Mouse (Mus musculus) MEL (cell line): ENCODE results near the gene Sft2d2. TPM values are rescaled to one million over a fixed set of nuclear protein-coding genes. Genes with fewer than 3 reads are reported as not detected.

Source experiments
- DNase-seq: peaks from one replicate; pipeline ENCODE4 v3.0.0; 2011; ENCODE audit warnings: low read depth, low spot score
- H3K27ac ChIP-seq: 2 replicates; pipeline ENCODE4 v1.5.1; 2012; ENCODE audit warnings: low read depth, mild to moderate bottlenecking, control low read depth, low read length, moderate library complexity; ENCODE audit not compliant: control insufficient read depth
- H3K27me3 ChIP-seq, 2 experiments: fragments of 150-350 bp in 1 of 2; sonication (generic) in 1 of 2; 2 replicates each; pipeline ENCODE4 v1.6.1; 2012; ENCODE audit warnings: low read length in 2 of 2, mild to moderate bottlenecking in 2 of 2, improper control_type of control experiment in 1 of 2, moderate library complexity in 1 of 2; ENCODE audit not compliant: insufficient read depth in 2 of 2, control insufficient read depth in 1 of 2
- H3K36me3 ChIP-seq, 2 experiments: 2 replicates each; pipeline ENCODE4 v1.6.1; 2012 to 2014; ENCODE audit warnings: low read length in 2 of 2, improper control_type of control experiment in 1 of 2, inconsistent platforms in 1 of 2, mild to moderate bottlenecking in 1 of 2; ENCODE audit not compliant: insufficient read depth in 2 of 2, control insufficient read depth in 1 of 2
- H3K4me1 ChIP-seq, 2 experiments: fragments of 150-350 bp in 1 of 2; sonication (generic) in 1 of 2; 2 replicates each; pipeline ENCODE4 v1.6.1; 2012; ENCODE audit warnings: low read length in 2 of 2, improper control_type of control experiment in 1 of 2, mild to moderate bottlenecking in 1 of 2; ENCODE audit not compliant: insufficient read depth in 2 of 2, control insufficient read depth in 1 of 2
- H3K4me3 ChIP-seq, 2 experiments: fragments of 150-350 bp in 1 of 2; sonication (generic) in 1 of 2; 2 replicates each; pipeline ENCODE4 v1.5.1; 2012; ENCODE audit warnings: low read depth in 2 of 2, low read length in 2 of 2, mild to moderate bottlenecking in 2 of 2, moderate library complexity in 2 of 2, control low read depth in 1 of 2, improper control_type of control experiment in 1 of 2; ENCODE audit not compliant: control insufficient read depth in 1 of 2, insufficient read depth in 1 of 2
- H3K79me2 ChIP-seq: 2 replicates; pipeline ENCODE4 v1.6.1; 2012; ENCODE audit warnings: mild to moderate bottlenecking, low read length, moderate library complexity; ENCODE audit not compliant: control insufficient read depth, poor library complexity, insufficient read depth
- H3K9ac ChIP-seq: 2 replicates; pipeline ENCODE4 v1.6.1; 2012; ENCODE audit warnings: low read depth, mild to moderate bottlenecking, control low read depth, low read length, moderate library complexity; ENCODE audit not compliant: control insufficient read depth, poor library complexity, severe bottlenecking
- H3K9me3 ChIP-seq: fragments of 150-350 bp; sonication (generic); replicated peaks from 2 replicates; pipeline ENCODE4 v1.6.1; 2012; ENCODE audit warnings: mild to moderate bottlenecking, low read length, improper control_type of control experiment, moderate library complexity; ENCODE audit not compliant: insufficient read depth
- BHLHE40 ChIP-seq: IDR thresholded peaks from 2 replicates; pipeline ENCODE4 v1.6.1; 2012; ENCODE audit warnings: low read depth, mild to moderate bottlenecking, inconsistent platforms, low read length, improper control_type of control experiment, borderline replicate concordance
- CHD1 ChIP-seq: IDR thresholded peaks from 2 replicates; pipeline ENCODE4 v1.6.1; 2012; ENCODE audit warnings: low read depth, mild to moderate bottlenecking, inconsistent platforms, low read length, improper control_type of control experiment
- CHD2 ChIP-seq: IDR thresholded peaks from 2 replicates; pipeline ENCODE4 v1.6.1; 2011; ENCODE audit warnings: low read length, improper control_type of control experiment
- E2F4 ChIP-seq: IDR thresholded peaks from 2 replicates; pipeline ENCODE4 v1.6.1; 2011; ENCODE audit warnings: low read depth, low read length, improper control_type of control experiment, borderline replicate concordance
- ELF1 ChIP-seq: IDR thresholded peaks from 2 replicates; pipeline ENCODE4 v1.6.1; 2014; ENCODE audit warnings: low read depth, mild to moderate bottlenecking, inconsistent platforms, low read length, improper control_type of control experiment, moderate library complexity
- EP300 ChIP-seq, 2 experiments: IDR thresholded peaks; 2 replicates each; pipeline ENCODE4 v1.6.1; 2011; ENCODE audit warnings: improper control_type of control experiment in 2 of 2, low read length in 2 of 2, low read depth in 1 of 2, mild to moderate bottlenecking in 1 of 2
- JUND ChIP-seq: IDR thresholded peaks from 2 replicates; pipeline ENCODE4 v1.6.1; 2011; ENCODE audit warnings: low read depth, mild to moderate bottlenecking, improper control_type of control experiment, low read length
- KAT2A ChIP-seq: conservative IDR thresholded peaks from 2 replicates; pipeline ENCODE4 v1.6.1; 2012; ENCODE audit warnings: low read depth, low read length, improper control_type of control experiment, inconsistent platforms
- MAFK ChIP-seq: IDR thresholded peaks from 2 replicates; pipeline ENCODE4 v1.6.1; 2011; ENCODE audit warnings: low read depth, mild to moderate bottlenecking, low read length, improper control_type of control experiment, borderline replicate concordance
- MAX ChIP-seq: IDR thresholded peaks from 2 replicates; pipeline ENCODE4 v1.6.1; 2011; ENCODE audit warnings: low read length, improper control_type of control experiment
- MAZ ChIP-seq: IDR thresholded peaks from 2 replicates; pipeline ENCODE4 v1.6.1; 2012; ENCODE audit warnings: low read depth, mild to moderate bottlenecking, inconsistent platforms, low read length, improper control_type of control experiment
- MXI1 ChIP-seq: IDR thresholded peaks from 2 replicates; pipeline ENCODE4 v1.6.1; 2011; ENCODE audit warnings: mild to moderate bottlenecking, low read depth, low read length, improper control_type of control experiment
- MYB ChIP-seq: IDR thresholded peaks from 2 replicates; pipeline ENCODE4 v1.6.1; 2011; ENCODE audit warnings: mild to moderate bottlenecking, low read depth, low read length, improper control_type of control experiment
- MYC ChIP-seq: IDR thresholded peaks from 2 replicates; pipeline ENCODE4 v1.6.1; 2011; ENCODE audit warnings: low read depth, mild to moderate bottlenecking, low read length, improper control_type of control experiment, moderate library complexity
- POLR2A ChIP-seq, 2 experiments: IDR thresholded peaks; 2 replicates each; pipeline ENCODE4 v1.6.1; 2011 to 2012; ENCODE audit warnings: low read length in 2 of 2, mild to moderate bottlenecking in 2 of 2, control low read depth in 1 of 2, improper control_type of control experiment in 1 of 2, low read depth in 1 of 2, moderate library complexity in 1 of 2; ENCODE audit not compliant: control insufficient read depth in 1 of 2, insufficient read depth in 1 of 2, poor library complexity in 1 of 2
- POLR2AphosphoS5 ChIP-seq: IDR thresholded peaks from 2 replicates; pipeline ENCODE4 v1.6.1; 2012; ENCODE audit warnings: low read depth, borderline replicate concordance, mild to moderate bottlenecking, inconsistent platforms, low read length, moderate library complexity, mixed read lengths
- SIN3A ChIP-seq: IDR thresholded peaks from 2 replicates; pipeline ENCODE4 v1.6.1; 2012; ENCODE audit warnings: low read length, improper control_type of control experiment, inconsistent platforms
- TBP ChIP-seq: IDR thresholded peaks from 2 replicates; pipeline ENCODE4 v1.8.0; 2011; ENCODE audit warnings: low read depth, low read length, improper control_type of control experiment
- TCF12 ChIP-seq: IDR thresholded peaks from 2 replicates; pipeline ENCODE4 v1.6.1; 2014; ENCODE audit warnings: low read depth, mild to moderate bottlenecking, inconsistent platforms, low read length, improper control_type of control experiment, moderate library complexity
- USF1 ChIP-seq: IDR thresholded peaks from 2 replicates; pipeline ENCODE4 v1.6.1; 2014; ENCODE audit warnings: low read depth, mild to moderate bottlenecking, inconsistent platforms, low read length, improper control_type of control experiment, moderate library complexity
- USF2 ChIP-seq, 2 experiments: IDR thresholded peaks; 2 replicates each; pipeline ENCODE4 v1.6.1; 2011 to 2012; ENCODE audit warnings: improper control_type of control experiment in 2 of 2, low read length in 2 of 2, borderline replicate concordance in 1 of 2, inconsistent platforms in 1 of 2, low read depth in 1 of 2, mild to moderate bottlenecking in 1 of 2; ENCODE audit not compliant: insufficient read depth in 1 of 2
- ZC3H11A ChIP-seq: IDR thresholded peaks from 2 replicates; pipeline ENCODE4 v1.6.1; 2012; ENCODE audit warnings: low read depth, mild to moderate bottlenecking, inconsistent platforms, low read length, improper control_type of control experiment
- ZKSCAN1 ChIP-seq: IDR thresholded peaks from 2 replicates; pipeline ENCODE4 v1.6.1; 2012; ENCODE audit warnings: low read depth, mild to moderate bottlenecking, inconsistent platforms, low read length, improper control_type of control experiment, moderate library complexity
- ZMIZ1 ChIP-seq: IDR thresholded peaks from 2 replicates; pipeline ENCODE4 v1.6.1; 2012; ENCODE audit warnings: low read depth, mild to moderate bottlenecking, inconsistent platforms, low read length, improper control_type of control experiment, moderate library complexity
- ZNF384 ChIP-seq: IDR thresholded peaks from 2 replicates; pipeline ENCODE4 v1.6.1; 2012; ENCODE audit warnings: low read depth, mild to moderate bottlenecking, inconsistent platforms, low read length, improper control_type of control experiment
- polyA plus RNA-seq, 2 experiments: library from polyadenylated mRNA; stranded (reverse) in 1 of 2; unstranded in 1 of 2; fragments of >175 nt in 1 of 2; fragments of >200 nt in 1 of 2; gene quantifications; 2 replicates each; pipeline versions ENCODE4 v1.2.1 to v1.2.4; 2012; ENCODE audit warnings: low replicate concordance in 2 of 2, low read depth in 1 of 2; ENCODE audit not compliant: insufficient read length in 2 of 2, insufficient read depth in 1 of 2, missing spikeins in 1 of 2
- total RNA-seq: library from RNA; depleted of rRNA; stranded (reverse); fragments of 300-350 nt; gene quantifications from 2 replicates; pipeline ENCODE4 v1.2.3, GENCODE M21; 2012

Sft2d2 gene
- total and polyA plus RNA-seq, 3 experiments, result 4.0 to 8.9 TPM; not detected in 1

GRCm38 (mm10) chr1:165201445-165202012 is 7.3 kb upstream of the Sft2d2 start:
- no peaks in the 10 kb centered on the region; a peak in 2 of 4 replicates for H3K27me3 ChIP-seq
- no peak overlapping the region for H3K4me3 ChIP-seq
- H3K79me2 ChIP-seq, result no peaks in the 10 kb centered on the region
- peaks cover 3 to 9% of the 10 kb centered on the region in 2 experiments for H3K4me1 ChIP-seq
- H3K9ac ChIP-seq, result no peak overlapping the region
- H3K27ac ChIP-seq, result no peak overlapping the region
- TF ChIP-seq ELF1 (no peak), TCF12 (no peak), ZC3H11A (no peak), TBP (no peak), MYB (no peak), MYC (no peak), POLR2AphosphoS5 (no peak), SIN3A (no peak)
- TF ChIP-seq, all 39 proteins: peak for 0
- Histone ChIP-seq H3K36me3 (peaks cover 0 to 7% of the 10 kb centered on the region in 2 experiments; a peak in 2 of 4 replicates), H3K9me3 (no peaks in the 10 kb centered on the region)
- DNase-seq, result no peak

- DNase-seq, result no peak
- Histone ChIP-seq H3K4me3 (no peak overlapping the region), H3K9ac (no peak overlapping the region), H3K79me2 (no peaks in the 10 kb centered on the region), H3K27me3 (no peaks in the 10 kb centered on the region; a peak in 2 of 4 replicates), H3K4me1 (peaks cover 3 to 9% of the 10 kb centered on the region in 2 experiments), H3K27ac (no peak overlapping the region), H3K9me3 (no peaks in the 10 kb centered on the region), H3K36me3 (peaks cover 0 to 7% of the 10 kb centered on the region in 2 experiments; a peak in 2 of 4 replicates)
- TF ChIP-seq USF1, result no peak
- TF ChIP-seq MAFK, result no peak
- no peak for TF ChIP-seq TCF12
- no peak for TF ChIP-seq TBP
These were observed 6.5 kb upstream of the Sft2d2 start for GRCm38 (mm10) chr1:165200748-165201147.

GRCm38 (mm10) chr1:165199639-165200038 is 5.4 kb upstream of the Sft2d2 start:
- H3K4me3 ChIP-seq, result no peak overlapping the region
- H3K36me3 ChIP-seq, result peaks cover 0 to 14% of the 10 kb centered on the region in 2 experiments; a peak in 2 of 4 replicates
- H3K79me2 ChIP-seq, result no peaks in the 10 kb centered on the region
- H3K27me3 ChIP-seq, result no peaks in the 10 kb centered on the region; a peak in 2 of 4 replicates
- no peak overlapping the region for H3K9ac ChIP-seq
- no peak for TF ChIP-seq ELF1
- no peak for TF ChIP-seq ZNF384
- no peak for TF ChIP-seq USF2 (IDR thresholded peaks at IDR 0.05; ENCODE audit: borderline replicate concordance in 1 of 2, insufficient read depth in 1 of 2, low read depth in 1 of 2, low read length in 2 of 2)
- TF ChIP-seq ZKSCAN1, result no peak
- TF ChIP-seq MAZ, result no peak
- TF ChIP-seq KAT2A, result no peak
- TF ChIP-seq MXI1, result no peak
- no peak for TF ChIP-seq MYC
- no peak for TF ChIP-seq CHD2
- no peak for TF ChIP-seq MYB
- TF ChIP-seq JUND, result no peak
- no peak for TF ChIP-seq ZMIZ1
- TF ChIP-seq BHLHE40, result no peak
- TF ChIP-seq MAX, result no peak
- no peak for TF ChIP-seq EP300 (IDR thresholded peaks at IDR 0.05; ENCODE audit: low read depth in 1 of 2, low read length in 2 of 2)
- TF ChIP-seq E2F4, result no peak
- no peak for TF ChIP-seq POLR2A (IDR thresholded peaks at IDR 0.05; ENCODE audit: control insufficient read depth in 1 of 2, insufficient read depth in 1 of 2, low read depth in 1 of 2, low read length in 2 of 2, poor library complexity in 1 of 2)
- TF ChIP-seq CHD1, result no peak
- TF ChIP-seq MAFK, result no peak
- no peak for TF ChIP-seq TCF12
- TF ChIP-seq, all 39 proteins: peak for 0
- Histone ChIP-seq H3K9me3 (no peaks in the 10 kb centered on the region), H3K4me1 (peaks cover 9 to 19% of the 10 kb centered on the region in 2 experiments), H3K27ac (no peak overlapping the region)
- no peak for DNase-seq
